Mouse (Mus musculus) liver, embryonic 14.5 days (tissue): ENCODE measurements at regions not wholly inside any gene's neighbourhood (a gene's known extent, or its start where the extent isn't known, plus 50 kb on each side); places are given as distances from the start of the nearest gene placed in this dataset.

Experiments used
- CTCF ChIP-seq: IDR thresholded peaks from 2 replicates; pipeline ENCODE4 v1.5.1; 2016; ENCODE audit warnings: antibody characterized with exemption, low read depth, control low read depth
- EP300 ChIP-seq: IDR thresholded peaks from 2 replicates; pipeline ENCODE4 v1.6.1; 2016; ENCODE audit warnings: antibody characterized with exemption, low read depth

- TF ChIP-seq CTCF (no peak), EP300 (no peak)
Observed at GRCm38 (mm10) chr13:115206723-115207122, 105.0 kb upstream of the Itga1 start.
